Mouse (Mus musculus) C2C12 (cell line): ENCODE measurements around the gene 4931406P16Rik. TPM values are rescaled to one million over a fixed set of nuclear protein-coding genes. Genes with fewer than 3 reads are reported as not detected.

ENCODE experiments used
- H3K27me3 ChIP-seq: one replicate; pipeline ENCODE4 v1.6.1; 2011; ENCODE audit not compliant: control insufficient read depth, insufficient read depth, insufficient read length
- H3K36me3 ChIP-seq: one replicate; pipeline ENCODE4 v1.6.1; 2011; ENCODE audit not compliant: control insufficient read depth, insufficient read depth
- H3K4me3 ChIP-seq: one replicate; pipeline ENCODE4 v1.5.1; 2011; ENCODE audit warnings: mild to moderate bottlenecking, control low read depth; ENCODE audit not compliant: poor library complexity, insufficient read depth, severe bottlenecking
- H3K79me2 ChIP-seq: one replicate; pipeline ENCODE4 v1.6.1; 2011; ENCODE audit not compliant: control insufficient read depth, insufficient read depth
- H3K79me3 ChIP-seq: one replicate; pipeline ENCODE4 v1.6.1; 2011; ENCODE audit warnings: low read depth, control low read depth
- H3ac ChIP-seq: one replicate; pipeline ENCODE3; 2011; ENCODE audit warnings: low read depth; ENCODE audit not compliant: control insufficient read depth, insufficient read length
- CEBPB ChIP-seq: IDR thresholded peaks from one replicate; pipeline ENCODE4 v1.6.1; 2011; ENCODE audit warnings: low read depth, mild to moderate bottlenecking, control low read depth, moderate library complexity
- CTCF ChIP-seq: IDR thresholded peaks from one replicate; pipeline ENCODE4 v1.5.1; 2011; ENCODE audit not compliant: control insufficient read depth, insufficient read depth, insufficient read length
- FOSL1 ChIP-seq: IDR thresholded peaks from one replicate; pipeline ENCODE4 v1.8.0; 2011; ENCODE audit warnings: mild to moderate bottlenecking, low read length; ENCODE audit not compliant: poor library complexity, insufficient read depth, severe bottlenecking
- MAX ChIP-seq: IDR thresholded peaks from one replicate; pipeline ENCODE4 v1.6.1; 2011; ENCODE audit warnings: mild to moderate bottlenecking, control low read depth
- MYOD1 ChIP-seq: IDR thresholded peaks from one replicate; pipeline ENCODE4 v1.6.1; 2011; ENCODE audit warnings: low read depth; ENCODE audit not compliant: control insufficient read depth, insufficient read length
- MYOG ChIP-seq: IDR thresholded peaks from one replicate; pipeline ENCODE4 v1.6.1; 2011; ENCODE audit not compliant: control insufficient read depth, insufficient read length; ENCODE audit errors: extremely low read depth
- USF1 ChIP-seq: IDR thresholded peaks from one replicate; pipeline ENCODE4 v1.6.1; 2011; ENCODE audit warnings: low read depth, mild to moderate bottlenecking, control low read depth, moderate library complexity
- polyA plus RNA-seq: library from polyadenylated mRNA; unstranded; fragments of >200 nt; fragmentation: generic; extraction: Trizol; gene quantifications from one replicate; pipeline ENCODE4 v1.2.1, GENCODE M21; 2012; ENCODE audit warnings: missing spikeins

The 4931406P16Rik gene
- polyA plus RNA-seq, 1 experiment: 13.2 TPM

- H3K4me3 ChIP-seq: no peak overlapping the region
- peaks cover 42% of the 10 kb centered on the region for H3K79me2 ChIP-seq
- H3K79me3 ChIP-seq: peaks cover 15% of the 10 kb centered on the region
- H3K36me3 ChIP-seq: peaks cover 87% of the 10 kb centered on the region
- H3ac ChIP-seq: no peak overlapping the region
- no peaks in the 10 kb centered on the region for H3K27me3 ChIP-seq
- TF ChIP-seq CTCF (no peak), CEBPB (no peak), MAX (no peak), MYOD1 (no peak), MYOG (no peak), FOSL1 (no peak), USF1 (no peak)
Measured at GRCm38 (mm10) chr7:34221594-34222250, 91.6 kb downstream of the 4931406P16Rik start.

GRCm38 (mm10) chr7:34218496-34218895 lies 94.9 kb downstream of the 4931406P16Rik start:
- Histone ChIP-seq H3ac (no peak overlapping the region), H3K79me3 (peaks cover 8% of the 10 kb centered on the region), H3K4me3 (no peak overlapping the region), H3K27me3 (no peaks in the 10 kb centered on the region), H3K36me3 (peaks cover 87% of the 10 kb centered on the region), H3K79me2 (peaks cover 12% of the 10 kb centered on the region)
- TF ChIP-seq USF1: no peak
- TF ChIP-seq CTCF: no peak
- no peak for TF ChIP-seq FOSL1
- TF ChIP-seq MAX: no peak
- no peak for TF ChIP-seq MYOD1
- TF ChIP-seq CEBPB: no peak
- TF ChIP-seq MYOG: no peak

GRCm38 (mm10) chr7:34216474-34216873 lies 96.9 kb downstream of the 4931406P16Rik start:
- H3ac ChIP-seq: no peak overlapping the region
- H3K79me3 ChIP-seq: peaks cover 3% of the 10 kb centered on the region
- H3K79me2 ChIP-seq: no peaks in the 10 kb centered on the region
- TF ChIP-seq MYOD1: no peak
- TF ChIP-seq CTCF: no peak
- H3K4me3 ChIP-seq: no peak overlapping the region
- H3K36me3 ChIP-seq: peaks cover 89% of the 10 kb centered on the region
- no peaks in the 10 kb centered on the region for H3K27me3 ChIP-seq

- Histone ChIP-seq H3K27me3 (no peaks in the 10 kb centered on the region), H3K79me2 (no peaks in the 10 kb centered on the region), H3K36me3 (peaks cover 91% of the 10 kb centered on the region), H3K4me3 (no peak overlapping the region), H3ac (no peak overlapping the region), H3K79me3 (peaks cover 2% of the 10 kb centered on the region)
- TF ChIP-seq FOSL1 (no peak), MAX (no peak), CEBPB (no peak), MYOD1 (no peak), MYOG (no peak), CTCF (no peak), USF1 (no peak)
Measured at GRCm38 (mm10) chr7:34215481-34215880, 97.9 kb downstream of the 4931406P16Rik start.

GRCm38 (mm10) chr7:34214644-34215043 lies 98.7 kb downstream of the 4931406P16Rik start:
- Histone ChIP-seq H3K79me3 (no peaks in the 10 kb centered on the region), H3K79me2 (no peaks in the 10 kb centered on the region), H3K36me3 (peaks cover 92% of the 10 kb centered on the region), H3ac (no peak overlapping the region), H3K4me3 (no peak overlapping the region), H3K27me3 (no peaks in the 10 kb centered on the region)
- TF ChIP-seq CEBPB: no peak

GRCm38 (mm10) chr7:34213281-34213680 lies 100.1 kb downstream of the 4931406P16Rik start:
- TF ChIP-seq USF1: no peak
- TF ChIP-seq MAX: no peak
- TF ChIP-seq MYOD1: no peak
- no peak for TF ChIP-seq MYOG
- TF ChIP-seq CEBPB: no peak
- Histone ChIP-seq H3ac (no peak overlapping the region), H3K36me3 (peaks cover 92% of the 10 kb centered on the region), H3K27me3 (no peaks in the 10 kb centered on the region), H3K4me3 (no peak overlapping the region), H3K79me2 (no peaks in the 10 kb centered on the region), H3K79me3 (no peaks in the 10 kb centered on the region)
